Comparison of ENCODE assay signal across 16 mouse cellular contexts in genomic region chr7:101002274-101002673, GRCm38 (mm10). TPM values are rescaled to one million over a fixed set of nuclear protein-coding genes. Genes with fewer than 3 reads are reported as not detected.
DNase-seq lines count a peak whose midpoint lies in the region; ATAC-seq lines count a peak whose summit lies in the region.
"Had no signal": no experiment of that assay in that cellular context is flagged by ENCODE, and none has a peak within 500 bp of the region (broad histone marks: within the 10 kb centered on the region; RNA-seq: fewer than 3 reads in every experiment).

No protein-coding gene starts in this region.

- H3K9ac ChIP-seq in heart, embryonic 15.5 days = no peak overlapping the region
- H3K9ac ChIP-seq: midbrain, embryonic 12.5 days; stomach, embryonic 15.5 days had no signal

- intact Hi-C loops in left cerebral cortex, postnatal 4 days (cut with DNase I) = no loop called here
- intact Hi-C loops in left cerebral cortex, postnatal 14 days (cut with DNase I) = no loop called here

- no peaks in the 10 kb centered on the region for H3K27me3 ChIP-seq in heart, embryonic 15.5 days
- H3K27me3 ChIP-seq: stomach, embryonic 15.5 days had no signal

- peak; percentile 24 for DNase-seq in adrenal gland, postnatal 14 days
- DNase-seq in adrenal gland, adult 2 months = no peak
- peak; percentile 66 for DNase-seq in left cerebral cortex, postnatal 4 days
- DNase-seq in left cerebral cortex, postnatal 14 days (ENCODE audit: low spot score in 2 of 2) = no peak
- peak; percentile 70 for DNase-seq in testis, postnatal 10 days (ENCODE audit: low spot score)
- no peak for DNase-seq in liver
- no peak for DNase-seq in layer of hippocampus, postnatal 25 days (ENCODE audit: extremely low spot score in 1 of 2, low spot score in 1 of 2)
- DNase-seq: cerebellum, adult 8-10 months; kidney, postnatal 4 days; lung, postnatal 14 days had no signal

- WGBS in heart, embryonic 15.5 days = 59% methylated on average over 6 of the region's 6 CpGs

- ATAC-seq in heart, embryonic 15.5 days (replicated peaks; ENCODE audit: insufficient number of reproducible peaks, insufficient read depth, low FRiP score, low read depth) = no peak
- ATAC-seq: hindbrain, embryonic 16.5 days had no signal

- peak overlapping the region; percentile 16; the same call in 1 of the 2 replicates for H3K27ac ChIP-seq in heart, embryonic 15.5 days
- H3K27ac ChIP-seq: embryonic facial prominence, embryonic 10.5 days; midbrain, embryonic 12.5 days; stomach, embryonic 15.5 days had no signal

- no peaks in the 10 kb centered on the region for H3K9me3 ChIP-seq in heart, embryonic 15.5 days (replicated peaks)
- H3K9me3 ChIP-seq: embryonic facial prominence, embryonic 10.5 days; midbrain, embryonic 12.5 days; stomach, embryonic 15.5 days had no signal

- H3K36me3 ChIP-seq in heart, embryonic 15.5 days = no peaks in the 10 kb centered on the region
- H3K36me3 ChIP-seq: embryonic facial prominence, embryonic 10.5 days; midbrain, embryonic 12.5 days; stomach, embryonic 15.5 days had no signal

- no peak overlapping the region for H3K4me2 ChIP-seq in heart, embryonic 15.5 days
- H3K4me2 ChIP-seq: liver, embryonic 11.5 days; midbrain, embryonic 12.5 days; stomach, embryonic 15.5 days had no signal

- H3K4me1 ChIP-seq in heart, embryonic 15.5 days (replicated peaks) = peaks cover 17% of the 10 kb centered on the region
- H3K4me1 ChIP-seq: midbrain, embryonic 12.5 days had no signal

- H3K4me3 ChIP-seq in heart, embryonic 15.5 days = no peak overlapping the region
- H3K4me3 ChIP-seq: embryonic facial prominence, embryonic 10.5 days; midbrain, embryonic 12.5 days; stomach, embryonic 15.5 days had no signal

RNA-seq across cellular contexts. Expression of gene P2ry2, which starts 10.4 kb away (rescaled TPM):
- total RNA-seq in adrenal gland, postnatal 14 days (2021) = 4.3 and 5.0 TPM in 2 replicates
- total RNA-seq in adrenal gland, adult 2 months (2021) = 1 to 10 TPM; 1.9 to 5.0 TPM
- 3.8 and 4.8 TPM in 2 replicates for polyA plus RNA-seq in adrenal gland, adult 2 months (2012; rRNA removed)
- 1 to 10 TPM; 1.2 to 1.3 TPM for total RNA-seq in left cerebral cortex, postnatal 4 days (2021)
- under 1 TPM; 0.55 to 0.92 TPM for total RNA-seq in left cerebral cortex, postnatal 14 days (2021)
- polyA plus RNA-seq in heart, embryonic 15.5 days (2015; fragmentation: Nextera tagmentation; extraction: Ambion mirVana) = 2.2 and 3.5 TPM in 2 replicates
- total RNA-seq in layer of hippocampus, postnatal 25 days (2021) = 1 to 10 TPM in 1 of 2 experiments, under 1 TPM in 1; 0.62 to 1.3 TPM

RNA-seq across cellular contexts. Expression of gene P2ry6, which starts 27.8 kb away (rescaled TPM):
- total RNA-seq in adrenal gland, postnatal 14 days (2021) = 2.4 and 4.8 TPM in 2 replicates
- total RNA-seq in adrenal gland, adult 2 months (2021) = 10 to 100 TPM in 1 of 2 experiments, 1 to 10 TPM in 1; 5.3 to 12.6 TPM
- polyA plus RNA-seq in adrenal gland, adult 2 months (2012; rRNA removed) = 32.3 and 34.3 TPM in 2 replicates
- total RNA-seq in left cerebral cortex, postnatal 4 days (2021) = 1 to 10 TPM; 2.0 to 2.5 TPM
- 1 to 10 TPM; 4.2 to 4.3 TPM for total RNA-seq in left cerebral cortex, postnatal 14 days (2021)
- polyA plus RNA-seq in heart, embryonic 15.5 days (2015; fragmentation: Nextera tagmentation; extraction: Ambion mirVana) = 3.8 and 6.8 TPM in 2 replicates
- 1 to 10 TPM; 3.9 to 5.6 TPM for total RNA-seq in layer of hippocampus, postnatal 25 days (2021)

Comparison
In these comparisons a context has a peak if more than half of its experiments do, and no peak if none do; other contexts are left out.
1. DNase-seq: peak in adrenal gland, postnatal 14 days (single experiment), left cerebral cortex, postnatal 4 days (single experiment) and testis, postnatal 10 days (single experiment); none in adrenal gland, adult 2 months (single experiment), left cerebral cortex, postnatal 14 days (0 of 2), liver (single experiment) and layer of hippocampus, postnatal 25 days (0 of 2).